In genomic region chr12:57622030-57622429, GRCm38 (mm10) we compare ENCODE assay signal across 18 mouse cellular contexts. TPM values are rescaled to one million over a fixed set of nuclear protein-coding genes. Genes with fewer than 3 reads are reported as not detected.
DNase-seq lines count a peak whose midpoint lies in the region; ATAC-seq and TF ChIP-seq lines count a peak whose summit lies in the region.
"Had no signal": no experiment of that assay in that cellular context is flagged by ENCODE, and none has a peak within 500 bp of the region (broad histone marks: within the 10 kb centered on the region; RNA-seq: fewer than 3 reads in every experiment).

No protein-coding gene starts in this region.

- no peak for ATAC-seq in stomach, postnatal 0 days (ENCODE audit: low FRiP score, low TSS enrichment)
- ATAC-seq: hindbrain, postnatal 0 days had no signal

- no peak overlapping the region for H3K4me3 ChIP-seq in stomach, postnatal 0 days (ENCODE audit: low read depth, low read length)
- H3K4me3 ChIP-seq: forebrain, embryonic 12.5 days; heart, embryonic 12.5 days; limb, embryonic 15.5 days; neural tube, embryonic 12.5 days had no signal

- H3K4me2 ChIP-seq in stomach, postnatal 0 days (replicated peaks; ENCODE audit: low read depth) = no peak overlapping the region
- H3K4me2 ChIP-seq: forebrain, embryonic 12.5 days; heart, embryonic 12.5 days; limb, embryonic 15.5 days; neural tube, embryonic 12.5 days had no signal

- no peaks in the 10 kb centered on the region for H3K27me3 ChIP-seq in stomach, postnatal 0 days (ENCODE audit: control insufficient read depth, insufficient read depth, low read length)
- H3K27me3 ChIP-seq: forebrain, embryonic 12.5 days; heart, embryonic 12.5 days; limb, embryonic 15.5 days; neural tube, embryonic 12.5 days had no signal

- no peak for TF ChIP-seq EP300 in stomach, postnatal 0 days (optimal IDR thresholded peaks at IDR 0.05)

- TF ChIP-seq CTCF in stomach, postnatal 0 days (IDR thresholded peaks at IDR 0.05; ENCODE audit: low read depth) = peak; percentile 50

- H3K9ac ChIP-seq in stomach, postnatal 0 days (ENCODE audit: low read length) = no peak overlapping the region
- H3K9ac ChIP-seq: forebrain, embryonic 12.5 days; heart, embryonic 12.5 days; limb, embryonic 15.5 days; neural tube, embryonic 12.5 days had no signal

- 71% methylated on average over 5 of the region's 5 CpGs for WGBS in stomach, postnatal 0 days

- H3K36me3 ChIP-seq in stomach, postnatal 0 days (ENCODE audit: control insufficient read depth, insufficient read depth, low read length) = no peaks in the 10 kb centered on the region
- H3K36me3 ChIP-seq: forebrain, embryonic 12.5 days; heart, embryonic 12.5 days; limb, embryonic 15.5 days; neural tube, embryonic 12.5 days had no signal

- DNase-seq in lung, postnatal 36 days = peak; percentile 15
- DNase-seq in lung, postnatal 4 days = no peak
- DNase-seq in ES-CJ7 (ENCODE audit: low read depth, low spot score) = peak; percentile 37
- peak; percentile 46 for DNase-seq in ZHBTc4 (ENCODE audit: low read depth, low spot score)
- DNase-seq in stomach, postnatal 0 days (ENCODE audit: low spot score) = peak; percentile 25
- no peak for DNase-seq in thymus, postnatal 0 days (ENCODE audit: low spot score)
- DNase-seq in thymus, postnatal 4 days = no peak
- DNase-seq: adrenal gland, postnatal 25 days; cerebellum, adult 2 months; heart, postnatal 4 days; kidney, adult 9 months; right cerebral cortex, postnatal 25 days; thymus, postnatal 14 days had no signal

- H3K9me3 ChIP-seq in stomach, postnatal 0 days (ENCODE audit: control insufficient read depth, low read length) = no peaks in the 10 kb centered on the region
- H3K9me3 ChIP-seq: forebrain, embryonic 12.5 days; heart, embryonic 12.5 days; limb, embryonic 15.5 days; neural tube, embryonic 12.5 days had no signal

- H3K4me1 ChIP-seq in stomach, postnatal 0 days (replicated peaks; ENCODE audit: control insufficient read depth, insufficient read depth) = no peaks in the 10 kb centered on the region
- H3K4me1 ChIP-seq: limb, embryonic 15.5 days; neural tube, embryonic 12.5 days had no signal

- no peak overlapping the region for H3K27ac ChIP-seq in stomach, postnatal 0 days (replicated peaks)
- H3K27ac ChIP-seq: forebrain, embryonic 12.5 days; hindbrain, postnatal 0 days; limb, embryonic 15.5 days; neural tube, embryonic 12.5 days had no signal

RNA-seq across cellular contexts. Expression of gene Ttc6, which starts 58.1 kb away (rescaled TPM):
- 3.3 and 3.5 TPM in 2 replicates for polyA plus RNA-seq in stomach, postnatal 0 days (2015; fragmentation: Nextera tagmentation; extraction: Ambion mirVana)
- polyA plus RNA-seq in thymus, postnatal 0 days (2015; fragmentation: Nextera tagmentation; extraction: Ambion mirVana) = 0.06 and 0.17 TPM in 2 replicates
- polyA plus RNA-seq: cerebellum, adult 2 months had no signal

Comparison
In these comparisons a context has a peak if more than half of its experiments do, and no peak if none do; other contexts are left out.
1. DNase-seq: peak in lung, postnatal 36 days (single experiment), ES-CJ7 (single experiment), ZHBTc4 (single experiment) and stomach, postnatal 0 days (single experiment); none in lung, postnatal 4 days (0 of 2), thymus, postnatal 0 days (single experiment) and thymus, postnatal 4 days (single experiment).